Mouse (Mus musculus) frontal cortex, adult 2 months (tissue): Measurements from ENCODE around the gene Upf2. TPM values are rescaled to one million over a fixed set of nuclear protein-coding genes. Genes with fewer than 3 reads are reported as not detected.

ENCODE experiments used
- DNase-seq, 2 experiments: peaks; one replicate each; pipeline ENCODE4 v3.0.0; 2022; ENCODE audit warnings: low spot score in 1 of 2; ENCODE audit errors: extremely low spot score in 1 of 2
- polyA plus RNA-seq: library from polyadenylated mRNA; depleted of rRNA; stranded (reverse); fragments of >200 nt; gene quantifications from 2 replicates; pipeline ENCODE4 v1.2.3, GENCODE M21; 2012; rRNA removed

The Upf2 gene
- polyA plus RNA-seq, 1 experiment = 22.6 TPM

DNA sequence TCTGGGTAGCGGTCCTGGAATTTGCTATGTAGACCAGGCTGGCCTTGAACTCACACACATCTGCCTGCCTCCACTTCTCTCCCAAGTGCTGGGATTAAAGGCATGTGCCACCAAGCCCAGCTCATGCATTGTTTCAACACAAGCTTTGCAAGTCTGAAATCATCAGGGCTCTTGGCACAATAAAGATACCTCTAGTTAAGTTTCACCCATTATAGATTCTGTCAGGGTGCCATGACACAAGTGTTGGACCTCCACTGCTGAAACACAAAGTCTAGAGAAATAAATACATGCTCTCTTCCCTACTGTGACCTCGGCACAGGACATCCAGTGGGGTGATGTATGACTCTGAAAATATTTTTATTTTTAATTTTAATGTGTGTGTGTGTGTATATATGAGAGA lies 154.2 kb downstream of the Upf2 start:
- no peak for DNase-seq

Other genes with a start within 250 kb of the Upf2 start
- gene Camk1d, start 237.0 kb upstream of the Upf2 start, polyA plus RNA-seq = 29.8 and 32.6 TPM in 2 replicates
- 12.1 and 12.7 TPM in 2 replicates for gene Nudt5, start 106.5 kb upstream of the Upf2 start, polyA plus RNA-seq
- 124 and 140 TPM in 2 replicates for gene Cdc123, start 106.3 kb upstream of the Upf2 start, polyA plus RNA-seq
- 7.7 and 7.8 TPM in 2 replicates for gene Gm13199, start 88.5 kb upstream of the Upf2 start, polyA plus RNA-seq
- gene Sec61a2, start 56.0 kb upstream of the Upf2 start, polyA plus RNA-seq = 169 and 186 TPM in 2 replicates
- 12.7 and 12.8 TPM in 2 replicates for gene Dhtkd1, start 8.7 kb upstream of the Upf2 start, polyA plus RNA-seq
- 3.2 TPM in 2 replicates for gene Proser2, start 178.7 kb downstream of the Upf2 start, polyA plus RNA-seq